Mouse (Mus musculus): Measurements from ENCODE around the gene Usf1.

Usf1 gene

GRCm38 (mm10) chr1:171419291-171419882, 8.3 kb downstream of the Usf1 start:
- DNase-seq = no peak

GRCm38 (mm10) chr1:171419905-171420304, 8.8 kb downstream of the Usf1 start:
- no peak for DNase-seq

GRCm38 (mm10) chr1:171422504-171423095, 11.5 kb downstream of the Usf1 start:
- no peak for DNase-seq

DNA sequence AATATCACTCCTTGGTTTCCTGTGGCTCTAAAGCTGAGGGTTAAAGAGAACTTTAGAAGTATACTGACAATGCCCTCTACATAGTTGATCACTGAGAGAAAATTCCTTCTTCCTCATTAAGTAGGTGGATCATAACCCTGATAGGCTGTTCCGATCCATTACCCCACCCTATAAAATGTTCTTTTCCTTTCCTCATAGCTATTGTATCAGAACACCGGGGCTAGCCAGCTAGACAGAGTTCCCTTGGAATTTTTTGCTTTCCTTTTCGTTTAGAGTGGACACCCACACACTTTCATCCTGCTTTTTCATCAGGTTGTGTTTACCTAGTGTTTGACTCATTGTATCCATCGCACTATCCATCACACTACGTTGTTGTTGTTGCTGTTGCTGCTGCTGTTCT, 13.5 kb downstream of the Usf1 start:
- DNase-seq = no peak

GRCm38 (mm10) chr1:171425126-171425525, 14.0 kb downstream of the Usf1 start:
- no peak for DNase-seq

- DNase-seq = no peak
These were observed 21.0 kb downstream of the Usf1 start for GRCm38 (mm10) chr1:171432158-171432557.

- DNase-seq = no peak
These were observed 24.2 kb downstream of the Usf1 start for GRCm38 (mm10) chr1:171435288-171435814.

DNA sequence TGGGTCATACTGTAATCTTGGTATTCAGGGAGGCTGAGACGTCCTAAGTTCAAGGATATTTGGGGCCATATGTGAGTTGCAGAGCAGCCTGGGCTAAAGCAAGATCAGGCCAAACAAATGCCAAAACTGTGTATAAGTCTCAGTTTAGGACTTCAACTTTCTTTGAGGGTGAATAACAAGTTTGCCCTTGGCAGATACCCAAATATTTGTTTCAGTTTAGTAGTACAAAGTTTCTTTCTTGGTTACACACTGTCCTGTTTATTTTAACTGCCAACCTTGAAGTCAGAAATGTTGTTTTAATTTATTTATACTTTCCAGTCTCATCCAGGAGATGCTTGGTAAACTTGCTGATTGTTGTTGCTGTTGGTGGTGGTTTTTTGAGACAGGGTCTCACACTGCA, 24.9 kb downstream of the Usf1 start:
- DNase-seq = no peak

GRCm38 (mm10) chr1:171437264-171438013, 26.3 kb downstream of the Usf1 start, which contains the start of gene F11r:
F11r (plus strand) TSS chr1:171437535.
- no peak for DNase-seq

DNA sequence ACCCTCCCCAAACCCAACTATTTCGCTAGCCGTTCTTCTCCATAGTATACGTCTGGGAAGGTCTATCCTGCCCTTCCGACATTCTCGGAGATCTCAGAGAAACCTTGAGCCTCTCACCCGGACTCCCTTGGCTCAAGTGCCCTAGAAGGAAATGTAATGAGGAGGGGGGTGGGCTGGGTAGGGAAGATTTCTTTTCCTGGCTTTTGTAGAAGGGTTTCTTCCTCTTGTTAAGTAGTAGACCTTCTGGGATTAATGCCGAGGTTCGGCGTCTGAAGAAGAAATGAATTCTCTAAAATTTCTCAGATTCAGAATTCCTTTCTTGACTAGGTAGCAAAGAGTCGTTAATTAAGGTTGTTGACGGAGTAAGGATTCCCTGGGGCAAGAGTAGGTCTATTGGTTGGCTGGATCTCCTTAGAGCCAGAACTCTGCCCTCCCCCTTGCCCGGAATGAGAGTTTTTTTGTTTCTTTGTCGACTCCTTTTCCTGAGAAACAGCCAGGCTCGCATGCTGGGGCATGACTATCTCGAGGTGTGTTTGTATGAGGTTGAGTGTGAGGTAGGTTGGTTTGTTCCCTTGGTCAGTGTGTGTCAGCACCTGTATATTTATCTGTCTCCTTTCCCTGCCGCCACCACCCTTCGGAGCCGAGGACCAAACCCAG, 27.0 kb downstream of the Usf1 start:
- no peak for DNase-seq

DNA sequence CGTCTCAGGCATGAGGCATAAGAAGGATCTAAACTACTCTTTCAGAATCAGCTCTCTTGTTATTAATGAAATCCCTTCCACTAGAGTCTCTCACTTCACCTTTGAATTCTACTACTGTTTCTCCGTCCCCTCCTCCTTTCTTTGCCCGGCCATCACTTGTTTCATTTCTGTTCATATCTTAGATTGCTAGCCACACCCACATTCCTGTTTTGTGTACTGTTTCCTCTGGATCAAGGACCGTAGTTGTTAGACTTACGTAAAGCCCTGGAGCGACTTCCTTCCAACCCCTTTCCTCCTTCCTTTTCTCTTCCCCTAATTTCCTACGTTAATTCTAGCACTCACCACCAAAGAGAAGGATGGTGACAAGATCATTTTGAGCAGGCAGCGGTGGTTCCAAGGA, 28.0 kb downstream of the Usf1 start:
- no peak for DNase-seq

DNA sequence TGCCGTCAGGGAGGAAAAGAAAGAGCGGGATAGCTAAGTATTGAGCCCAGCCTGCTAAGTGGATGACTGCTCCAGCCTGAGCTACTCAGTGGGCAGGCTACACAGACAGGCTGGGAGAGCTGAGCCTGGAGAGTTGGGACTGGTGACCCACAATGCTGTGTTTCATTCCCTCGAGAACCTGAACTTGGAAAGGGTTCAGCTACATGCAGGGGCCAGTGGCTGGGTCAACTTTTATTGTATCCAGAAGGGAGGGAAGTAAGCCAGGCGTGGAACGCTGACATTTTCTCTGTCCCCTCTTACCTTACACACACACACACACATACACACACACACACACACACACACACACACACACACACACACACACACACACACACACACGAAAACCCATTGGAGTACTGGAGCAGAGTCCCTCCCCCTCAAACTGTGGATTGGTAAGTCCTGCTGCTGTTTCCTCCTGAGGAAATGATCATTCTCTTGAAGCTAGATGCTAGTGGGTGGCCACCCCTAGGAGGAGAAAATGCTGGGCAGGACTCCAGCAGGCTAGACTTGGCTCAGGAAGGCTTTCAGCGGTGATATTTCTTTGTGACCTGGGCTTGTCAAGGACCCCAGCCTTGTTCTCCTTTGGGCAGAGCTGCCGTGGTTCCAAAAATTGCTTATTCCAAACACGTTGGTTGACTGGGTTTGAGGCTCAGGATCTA, 29.1 kb downstream of the Usf1 start:
- DNase-seq = no peak

DNA sequence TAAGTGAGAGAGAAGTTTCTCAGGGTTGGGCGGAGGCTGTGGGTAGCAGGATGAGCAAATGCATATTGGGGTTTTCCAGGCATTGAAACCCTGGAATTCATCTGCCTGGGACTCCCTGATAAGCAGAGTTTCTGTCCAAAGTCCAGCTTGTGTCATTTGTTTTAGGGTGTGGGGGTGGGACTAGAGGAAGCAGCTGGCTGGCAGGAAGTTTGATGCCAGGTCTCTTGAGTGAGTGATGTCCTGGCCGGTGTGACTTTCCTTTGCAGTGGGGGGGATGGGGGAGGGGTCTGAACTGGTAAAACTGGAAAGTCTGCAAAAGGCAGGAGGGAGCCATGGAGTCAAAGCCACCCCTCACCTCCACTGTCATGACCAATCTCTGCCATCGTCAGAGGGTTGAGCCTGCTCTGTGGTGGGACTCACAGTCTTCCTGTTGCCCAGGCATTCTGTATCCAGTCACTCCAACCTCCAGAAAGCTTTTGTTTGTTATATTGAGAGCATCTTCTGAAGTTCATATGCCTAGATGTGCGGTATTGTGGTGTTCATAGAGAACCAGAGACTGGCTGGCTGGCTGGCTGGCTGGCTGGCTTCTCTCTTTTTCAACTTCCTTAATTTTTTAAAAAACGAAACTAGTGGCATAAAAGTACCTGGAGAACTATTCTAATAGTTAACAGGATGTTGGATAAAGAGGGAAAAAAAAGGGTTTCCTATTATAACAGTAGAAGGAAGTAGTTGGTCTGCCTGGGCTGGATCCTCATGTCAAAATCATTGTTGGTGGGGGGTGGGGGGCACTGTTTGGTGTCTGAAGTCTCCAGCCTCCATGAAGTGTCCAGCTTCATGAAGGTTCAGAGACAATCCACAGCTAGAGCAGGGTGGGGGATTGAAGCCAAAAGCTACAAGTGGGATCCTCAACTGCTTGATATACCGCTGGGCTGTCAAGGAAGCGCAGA, 30.6 kb downstream of the Usf1 start:
- DNase-seq = no peak

DNA sequence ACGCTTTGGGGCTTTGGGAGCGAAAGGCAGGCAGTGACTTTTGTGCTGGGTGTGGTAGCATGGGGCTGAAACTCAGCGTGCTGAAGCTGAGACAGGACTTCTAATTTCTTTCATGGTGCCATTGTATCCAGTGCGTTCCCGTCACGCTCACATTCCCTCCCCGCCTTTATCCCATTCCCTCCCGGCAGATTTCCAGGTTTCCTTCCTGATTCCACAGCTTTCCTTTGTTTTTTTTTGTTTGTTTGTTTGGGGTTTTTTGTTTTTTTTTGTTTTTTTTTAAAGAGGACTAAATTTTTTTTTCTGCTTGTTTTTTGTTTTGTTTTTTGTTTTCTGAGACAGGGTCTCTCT, 31.3 kb downstream of the Usf1 start:
- DNase-seq = no peak

- DNase-seq = no peak
These were observed 33.9 kb downstream of the Usf1 start for GRCm38 (mm10) chr1:171445050-171445449.

DNA sequence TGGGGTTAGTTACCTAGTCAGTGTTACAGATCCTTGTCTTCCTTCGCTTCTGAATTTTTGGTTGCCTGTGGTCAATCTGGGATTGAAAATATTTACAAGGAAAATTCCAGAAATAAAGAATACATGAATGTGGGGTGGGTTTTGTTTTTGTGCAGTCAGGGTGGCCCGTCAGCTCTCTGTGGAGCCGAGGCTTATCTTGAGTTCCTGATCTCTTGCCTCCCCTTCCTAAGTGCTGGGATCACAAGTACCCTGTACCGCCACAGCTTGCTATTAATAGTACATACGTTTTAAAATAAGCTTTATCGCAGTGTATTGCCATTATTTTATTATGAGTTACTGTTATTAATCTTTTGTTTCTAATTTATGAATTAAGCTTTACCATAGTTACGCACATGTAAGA, 35.7 kb downstream of the Usf1 start:
- DNase-seq = no peak

DNA sequence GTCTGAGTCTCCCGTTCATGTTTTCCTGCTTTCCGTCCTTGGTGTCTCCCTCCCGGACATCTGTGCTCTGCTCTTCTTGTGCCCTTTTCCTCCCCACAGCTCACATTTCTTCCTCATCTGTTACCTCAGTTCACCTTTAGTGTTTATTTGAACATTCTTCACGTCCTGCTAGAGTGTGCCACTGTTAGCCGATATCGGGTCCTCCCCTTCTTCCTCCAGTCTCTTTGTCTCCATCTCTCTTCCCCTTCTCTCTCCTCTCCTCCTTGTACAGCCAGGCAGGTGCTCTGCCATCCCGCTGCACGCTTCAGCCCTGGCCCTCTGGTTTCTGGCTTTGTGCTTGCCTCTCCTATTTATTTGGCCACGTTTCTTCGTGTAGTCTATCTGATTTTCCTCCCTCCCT, 36.6 kb downstream of the Usf1 start:
- DNase-seq = no peak

DNA sequence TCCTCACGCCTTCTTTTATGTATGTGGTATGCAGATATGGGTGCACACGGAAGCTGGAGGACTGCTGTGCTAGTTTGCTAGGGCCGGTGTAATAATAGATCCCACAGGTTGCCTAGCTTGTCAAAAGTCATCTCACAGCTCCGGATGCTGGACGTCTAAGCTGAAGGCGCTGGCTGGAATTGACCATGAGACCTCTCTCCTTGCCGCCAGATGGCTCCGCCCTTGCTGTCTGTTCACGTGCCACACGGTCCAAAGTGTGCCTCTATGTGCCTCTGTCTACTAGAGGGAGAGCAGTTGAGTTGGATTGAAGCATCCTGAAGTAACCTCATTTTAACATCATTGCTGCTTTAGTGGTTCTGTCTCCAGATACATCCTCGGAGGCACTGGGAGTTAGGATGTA, 38.9 kb downstream of the Usf1 start:
- DNase-seq = no peak

DNA sequence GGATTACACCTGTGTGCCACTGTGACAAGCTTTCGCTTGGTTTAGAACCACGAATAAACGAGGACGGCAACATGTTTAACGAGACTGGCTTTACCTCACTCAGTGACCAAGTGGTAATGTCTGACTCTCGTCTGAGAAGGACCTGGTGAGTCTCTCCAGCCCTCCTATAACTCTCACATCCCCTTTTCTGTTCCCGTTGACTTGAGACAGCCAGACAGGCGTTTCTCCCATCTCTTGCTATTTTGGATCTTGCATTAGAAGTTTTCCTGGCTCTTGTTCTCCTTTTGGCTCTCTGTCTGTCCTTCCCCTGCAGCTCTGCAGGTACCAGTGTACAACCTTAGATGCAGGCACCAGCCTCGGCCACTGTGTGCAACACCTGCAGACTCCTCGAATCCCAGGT, 39.9 kb downstream of the Usf1 start:
- no peak for DNase-seq

DNA sequence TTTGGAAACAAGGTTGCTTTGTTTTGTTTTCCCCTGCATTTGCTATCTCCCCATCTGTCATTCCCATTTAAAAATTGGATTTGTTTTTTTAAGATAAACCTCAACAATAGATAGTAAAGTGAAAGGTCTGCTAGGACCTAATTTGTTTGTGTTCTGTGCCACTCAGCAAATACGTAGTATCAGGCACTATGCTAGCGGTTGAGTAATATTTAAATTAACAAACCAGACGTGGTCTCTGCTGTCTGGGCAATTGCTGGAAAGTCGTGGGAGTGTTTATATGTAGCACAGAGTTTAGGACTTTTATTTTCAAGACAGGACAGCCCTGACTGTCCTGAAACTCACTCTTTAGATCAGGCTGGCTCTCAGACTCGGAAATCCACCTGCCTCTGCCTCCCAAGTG, 41.4 kb downstream of the Usf1 start:
- no peak for DNase-seq

DNA sequence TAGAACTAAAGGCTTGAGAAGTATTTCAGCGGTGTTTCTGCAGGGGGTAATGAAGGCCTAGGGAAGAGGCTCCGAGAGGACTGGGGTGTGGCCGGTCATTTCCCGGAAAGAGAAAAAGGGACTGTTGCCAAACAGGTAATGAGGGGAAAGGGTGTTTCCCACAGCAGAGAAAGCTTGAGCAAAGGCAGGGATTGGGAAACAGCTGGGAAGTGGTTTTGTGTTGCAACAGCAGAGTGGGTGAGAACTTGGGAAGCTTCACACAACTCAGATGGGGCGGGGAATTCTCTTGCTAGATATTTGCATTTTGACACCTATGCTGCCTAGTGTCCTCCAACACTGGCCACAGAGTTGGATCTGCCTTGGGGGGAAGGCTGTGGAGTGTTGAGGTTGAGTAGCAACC, 41.8 kb downstream of the Usf1 start:
- DNase-seq = no peak

DNA sequence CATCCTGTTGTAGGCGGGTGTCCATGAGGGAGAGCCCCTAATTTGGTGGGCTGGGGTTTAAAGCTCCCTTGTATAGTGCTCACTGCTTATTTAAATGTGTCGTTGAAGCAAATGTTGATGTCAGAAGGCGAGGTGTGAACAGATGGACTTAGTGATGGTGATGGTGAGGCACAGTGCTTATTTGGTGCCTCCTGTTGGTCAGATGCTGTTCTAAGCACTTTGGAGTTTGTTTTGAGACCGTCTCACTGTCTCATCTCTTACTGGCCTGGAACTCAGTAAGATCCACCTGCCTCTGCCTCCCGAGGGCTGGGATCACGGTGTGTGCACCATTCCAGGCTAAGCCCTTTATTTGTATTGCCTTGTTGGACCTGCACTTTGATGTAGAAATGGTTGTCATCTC, 43.8 kb downstream of the Usf1 start:
- no peak for DNase-seq
